Mouse (Mus musculus) kidney, postnatal 14 days (tissue): ENCODE results near the gene Errfi1.
"Not testable (repeated sequence)": the region's sequence is repeated elsewhere in the genome, so short reads cannot be mapped to it uniquely, and the experiment has no call there.

Source experiments
- DNase-seq: peaks from one replicate; pipeline ENCODE4 v3.0.0; 2022; ENCODE audit warnings: mixed read lengths

The Errfi1 gene

GRCm38 (mm10) chr4:150887903-150888302 lies 34.2 kb downstream of the Errfi1 start:
- DNase-seq, result no peak

GRCm38 (mm10) chr4:150888492-150888891 lies 34.8 kb downstream of the Errfi1 start:
- DNase-seq, result no peak

GRCm38 (mm10) chr4:150889273-150889954 lies 35.7 kb downstream of the Errfi1 start:
- DNase-seq, result no peak

- no peak for DNase-seq
Observed at GRCm38 (mm10) chr4:150889955-150890315, 36.2 kb downstream of the Errfi1 start.

- DNase-seq, result no peak
Observed at GRCm38 (mm10) chr4:150891308-150891707, 37.6 kb downstream of the Errfi1 start.

GRCm38 (mm10) chr4:150894718-150895501 lies 41.2 kb downstream of the Errfi1 start:
- DNase-seq, result no peak

GRCm38 (mm10) chr4:150896896-150897624 lies 43.3 kb downstream of the Errfi1 start:
- no peak for DNase-seq

GRCm38 (mm10) chr4:150898716-150899365 lies 45.1 kb downstream of the Errfi1 start:
- DNase-seq, result peak; percentile 83

- DNase-seq, result no peak
Observed at GRCm38 (mm10) chr4:150900486-150900885, 46.8 kb downstream of the Errfi1 start.

- DNase-seq, result peak; percentile 77
Observed at GRCm38 (mm10) chr4:150901651-150902050, 47.9 kb downstream of the Errfi1 start.

- DNase-seq, result peak; percentile 78
Observed at GRCm38 (mm10) chr4:150902062-150902461, 48.3 kb downstream of the Errfi1 start.

GRCm38 (mm10) chr4:150903091-150903742 lies 49.5 kb downstream of the Errfi1 start:
- DNase-seq, result peak; percentile 67

- DNase-seq, result no peak
Observed at GRCm38 (mm10) chr4:150907099-150907498, 53.4 kb downstream of the Errfi1 start.

GRCm38 (mm10) chr4:150908512-150908911 lies 54.8 kb downstream of the Errfi1 start:
- not testable (repeated sequence) for DNase-seq

- peak; percentile 99 for DNase-seq
Observed at GRCm38 (mm10) chr4:150909451-150910156, 55.9 kb downstream of the Errfi1 start.

- no peak for DNase-seq
Observed at GRCm38 (mm10) chr4:150910164-150910951, 56.6 kb downstream of the Errfi1 start.

- no peak for DNase-seq
Observed at GRCm38 (mm10) chr4:150913743-150914142, 60.0 kb downstream of the Errfi1 start.

- DNase-seq, result peak; percentile 99
Observed at GRCm38 (mm10) chr4:150914290-150914733, 60.6 kb downstream of the Errfi1 start, which contains the start of the genes Park7 and Tnfrsf9. Park7 (minus strand) TSS chr4:150914437. Tnfrsf9 (plus strand) TSS chr4:150914562.

GRCm38 (mm10) chr4:150915181-150915906 lies 61.6 kb downstream of the Errfi1 start:
- DNase-seq, result no peak
